ENCODE assay signal across 8 mouse cellular contexts in the genomic region with DNA sequence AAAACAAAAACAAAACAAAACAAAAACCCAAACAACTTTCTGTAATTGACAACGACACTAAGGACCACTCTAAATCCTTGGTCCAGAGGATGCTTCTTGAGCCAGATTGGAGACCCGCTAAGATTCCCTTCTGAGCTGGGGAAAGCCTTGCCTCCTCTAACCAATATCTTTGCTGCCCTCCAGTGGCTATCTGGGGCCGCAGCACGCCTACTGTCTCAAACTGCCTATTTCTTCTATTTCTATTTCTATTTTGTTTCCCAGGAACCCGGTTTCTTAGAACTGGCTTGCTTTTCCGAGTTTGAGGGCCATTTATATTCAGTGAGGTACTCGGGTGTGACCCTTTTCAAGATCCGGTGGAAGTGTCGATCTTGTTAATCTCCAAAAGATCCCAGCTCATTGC. TPM values are rescaled to one million over a fixed set of nuclear protein-coding genes. Genes with fewer than 3 reads are reported as not detected.
DNase-seq lines count a peak whose midpoint lies in the region; ATAC-seq lines count a peak whose summit lies in the region.

No protein-coding gene starts in this region.

- 13% methylated on average over 9 of the region's 9 CpGs for WGBS in embryonic facial prominence, embryonic 13.5 days

- no peak for ATAC-seq in embryonic facial prominence, embryonic 13.5 days (ENCODE audit: insufficient number of reproducible peaks, insufficient read depth, low FRiP score, low TSS enrichment, low read depth)

- peak overlapping the region; percentile 6; the same call in 1 of the 2 replicates for H3K4me3 ChIP-seq in embryonic facial prominence, embryonic 13.5 days

- H3K27ac ChIP-seq in embryonic facial prominence, embryonic 13.5 days = no peak overlapping the region

- H3K9ac ChIP-seq in embryonic facial prominence, embryonic 13.5 days = 0 out of 2 replicates have a peak overlapping the region, but pooled peaks have one; percentile 32

- H3K4me1 ChIP-seq in embryonic facial prominence, embryonic 13.5 days = no peaks in the 10 kb centered on the region

- intact Hi-C loops in heart, postnatal 36 days (cut with DNase I) = loop anchor here (1.0 to 5.0 kb wide), 3 partner anchors 155 to 321 kb away; no protein-coding TSS in a partner anchor

- H3K4me2 ChIP-seq in embryonic facial prominence, embryonic 13.5 days = peak overlapping the region; percentile 44

- no peaks in the 10 kb centered on the region for H3K36me3 ChIP-seq in embryonic facial prominence, embryonic 13.5 days

- peak; percentile 75 for DNase-seq in ES-CJ7 (ENCODE audit: low read depth, low spot score)
- peak; percentile 76 to 84 for DNase-seq in adrenal gland, postnatal 36 days
- peak; percentile 76 to 80 for DNase-seq in heart, postnatal 36 days
- DNase-seq in layer of hippocampus, adult 8-10 months (ENCODE audit: low spot score in 2 of 2) = peak; percentile 59 to 76
- peak; percentile 90 for DNase-seq in lung, postnatal 10 days
- DNase-seq in ovary, postnatal 36 days (ENCODE audit: low spot score) = peak; percentile 72
- DNase-seq in thymus, postnatal 36 days = peak; percentile 63

- H3K9me3 ChIP-seq in embryonic facial prominence, embryonic 13.5 days = no peaks in the 10 kb centered on the region

- H3K27me3 ChIP-seq in embryonic facial prominence, embryonic 13.5 days = no peaks in the 10 kb centered on the region

RNA-seq across cellular contexts. Expression of gene Batf, which starts 23.6 kb away (rescaled TPM):
- total RNA-seq in adrenal gland, postnatal 36 days (2021) = under 1 TPM; 0.59 to 0.86 TPM
- 5.8 and 7.6 TPM in 2 replicates for polyA plus RNA-seq in embryonic facial prominence, embryonic 13.5 days (2015; fragmentation: Nextera tagmentation; extraction: Ambion mirVana)
- 1 to 10 TPM in 1 of 2 experiments, under 1 TPM in 1; 0.64 to 1.2 TPM for total RNA-seq in heart, postnatal 36 days (2021)
- 1 to 10 TPM in 1 of 4 experiments, under 1 TPM in 1, not detected in 2; 0.94 to 1.2 TPM for total RNA-seq in layer of hippocampus, adult 8-10 months (2022)
